Mouse (Mus musculus) cerebellum, adult 2 months (tissue): ENCODE data around the gene Sorl1. TPM values are rescaled to one million over a fixed set of nuclear protein-coding genes. Genes with fewer than 3 reads are reported as not detected.

Experiments used
- DNase-seq, 2 experiments: peaks; one replicate each; pipeline ENCODE4 v3.0.0; 2021
- H3K27ac ChIP-seq: fragments of 200-500 bp; 2 replicates; pipeline ENCODE4 v1.5.1; 2012; ENCODE audit warnings: low read length, control low read depth, inconsistent platforms; ENCODE audit not compliant: insufficient read depth
- H3K27me3 ChIP-seq: fragments of 200-500 bp; 2 replicates; pipeline ENCODE4 v1.6.1; 2012; ENCODE audit warnings: inconsistent platforms, mild to moderate bottlenecking, low read length, moderate library complexity; ENCODE audit not compliant: control insufficient read depth, insufficient read depth
- H3K4me1 ChIP-seq: fragments of 200-500 bp; 2 replicates; pipeline ENCODE4 v1.6.1; 2011; ENCODE audit warnings: low read length; ENCODE audit not compliant: control insufficient read depth, insufficient read depth
- H3K4me3 ChIP-seq: fragments of 200-500 bp; replicated peaks from 2 replicates; pipeline ENCODE3; 2011; ENCODE audit warnings: mild to moderate bottlenecking, low read depth, low read length, control low read depth; ENCODE audit not compliant: insufficient read depth
- CTCF ChIP-seq: fragments of 200-500 bp; IDR thresholded peaks from 2 replicates; pipeline ENCODE4 v1.5.1; 2011; ENCODE audit warnings: low read depth, mild to moderate bottlenecking, control low read depth, low read length, moderate library complexity, borderline replicate concordance; ENCODE audit not compliant: insufficient read depth
- POLR2A ChIP-seq: fragments of 200-500 bp; IDR thresholded peaks from 2 replicates; pipeline ENCODE4 v1.6.1; 2011; ENCODE audit warnings: low read length, control low read depth, borderline replicate concordance; ENCODE audit not compliant: insufficient read depth
- WGBS: fragments of 180-500 bp; shearing (Covaris S2); methylation state at CpG from one replicate; pipeline ENCODE4 v1.1.7; 2018; 5-methylcytosine and 5-hydroxymethylcytosine counted together
- polyA plus RNA-seq: library from polyadenylated mRNA; depleted of rRNA; stranded (reverse); fragments of >200 nt; gene quantifications from 2 replicates; pipeline ENCODE4 v1.2.3, GENCODE M21; 2012

The Sorl1 gene
- polyA plus RNA-seq, 1 experiment = 169 TPM

DNA sequence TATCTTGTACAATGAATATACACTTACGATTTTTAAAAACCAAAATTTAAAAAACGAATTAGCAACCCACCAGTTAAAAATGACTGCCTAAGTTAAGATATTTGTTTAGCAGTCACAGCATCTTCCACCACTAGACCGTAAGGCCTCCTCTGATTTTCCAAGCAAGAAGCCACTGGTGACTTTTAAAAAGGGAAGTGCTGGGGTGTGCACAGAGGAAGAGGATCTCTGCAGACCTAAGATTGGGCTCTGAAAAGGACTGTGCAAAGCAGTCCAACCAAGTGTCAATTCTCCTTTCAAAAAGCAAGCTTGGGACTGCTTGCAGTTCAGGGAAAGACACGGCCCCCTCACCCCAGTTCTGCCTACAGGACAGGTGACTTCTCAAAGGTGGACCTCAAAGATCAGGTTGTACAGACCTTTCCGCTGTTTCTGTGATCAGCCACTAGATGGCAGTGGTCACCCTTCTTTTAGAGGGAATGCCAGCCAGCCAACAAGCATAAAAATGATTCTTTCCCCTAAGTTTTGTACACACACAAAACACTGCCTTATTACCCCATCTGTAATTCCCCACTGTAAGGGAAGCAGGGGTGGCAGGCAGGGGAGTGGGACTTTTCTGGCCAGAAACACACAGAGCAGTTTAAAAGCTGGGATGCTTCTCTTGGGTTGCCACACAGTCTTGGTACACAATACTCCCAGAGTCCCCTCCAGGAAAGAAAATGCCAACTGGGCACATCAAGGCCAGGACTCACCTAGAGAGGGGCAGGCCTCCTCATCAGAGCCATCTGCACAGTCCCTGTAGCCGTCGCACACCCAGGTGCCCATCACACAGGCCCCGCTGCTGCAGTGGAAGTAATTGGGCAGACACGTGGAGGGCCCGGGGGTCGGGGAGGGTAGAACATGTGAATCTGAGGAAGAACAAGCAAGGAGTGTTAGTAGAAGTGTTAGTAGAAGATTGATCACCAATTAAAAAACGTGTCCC lies 124.3 kb downstream of the Sorl1 start:
- TF ChIP-seq CTCF (peak; percentile 81), POLR2A (no peak)
- Histone ChIP-seq H3K4me1 (peaks cover 12% of the 10 kb centered on the region), H3K27ac (no peak overlapping the region), H3K27me3 (no peaks in the 10 kb centered on the region), H3K4me3 (no peak overlapping the region)
- WGBS = 47% methylated on average over 12 of the region's 12 CpGs
- peak; percentile 59 to 67 for DNase-seq

DNA sequence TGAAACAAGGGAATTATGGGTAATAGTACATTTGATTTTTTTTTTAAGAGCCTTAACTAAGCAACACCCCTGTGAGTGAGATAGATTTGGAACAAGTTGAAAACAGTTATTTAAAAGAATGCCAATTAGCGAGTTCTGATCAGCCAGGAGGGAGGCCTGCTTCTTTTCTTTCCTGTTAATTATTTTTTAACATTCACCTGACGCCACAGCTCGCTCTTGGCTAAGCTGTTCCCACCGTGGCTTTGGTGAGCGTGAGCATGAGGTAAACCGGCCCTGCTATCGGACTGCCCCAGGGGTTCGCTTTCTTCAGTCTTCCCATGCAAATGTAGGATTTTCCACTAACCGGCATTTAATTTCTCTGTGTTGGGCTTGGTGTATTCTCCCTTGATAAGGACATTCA lies 128.8 kb downstream of the Sorl1 start:
- no peak for DNase-seq
- Histone ChIP-seq H3K4me1 (peaks cover 4% of the 10 kb centered on the region; the same call in 1 of the 2 replicates), H3K27me3 (no peaks in the 10 kb centered on the region), H3K4me3 (no peak overlapping the region), H3K27ac (no peak overlapping the region)
- 87% methylated on average over 9 of the region's 9 CpGs for WGBS
- no peak for TF ChIP-seq CTCF
- no peak for TF ChIP-seq POLR2A

DNA sequence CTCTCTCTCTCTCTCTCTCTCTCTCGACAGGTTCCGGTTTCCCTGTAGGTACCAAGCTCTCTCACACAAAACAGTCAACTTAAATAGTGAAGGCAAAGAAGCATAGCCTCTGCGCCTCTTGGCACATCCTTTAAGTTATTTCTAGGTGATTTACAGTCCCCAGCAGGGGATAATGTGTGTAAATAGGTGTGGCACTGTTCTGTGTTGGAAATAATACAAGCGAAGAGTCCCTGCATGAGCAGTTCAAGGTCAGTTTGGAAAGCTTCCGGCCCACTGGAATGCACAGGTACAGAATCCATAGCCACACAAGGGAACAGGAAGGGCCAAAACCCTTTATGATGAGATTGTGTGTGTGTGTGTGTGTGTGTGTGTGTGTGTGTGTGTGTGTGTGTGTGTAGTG lies 130.3 kb downstream of the Sorl1 start:
- Histone ChIP-seq H3K27ac (no peak overlapping the region), H3K4me3 (no peak overlapping the region), H3K4me1 (no peaks in the 10 kb centered on the region), H3K27me3 (no peaks in the 10 kb centered on the region)
- 72% methylated on average over 5 of the region's 5 CpGs for WGBS
- DNase-seq = no peak
- TF ChIP-seq POLR2A (no peak), CTCF (no peak)

DNA sequence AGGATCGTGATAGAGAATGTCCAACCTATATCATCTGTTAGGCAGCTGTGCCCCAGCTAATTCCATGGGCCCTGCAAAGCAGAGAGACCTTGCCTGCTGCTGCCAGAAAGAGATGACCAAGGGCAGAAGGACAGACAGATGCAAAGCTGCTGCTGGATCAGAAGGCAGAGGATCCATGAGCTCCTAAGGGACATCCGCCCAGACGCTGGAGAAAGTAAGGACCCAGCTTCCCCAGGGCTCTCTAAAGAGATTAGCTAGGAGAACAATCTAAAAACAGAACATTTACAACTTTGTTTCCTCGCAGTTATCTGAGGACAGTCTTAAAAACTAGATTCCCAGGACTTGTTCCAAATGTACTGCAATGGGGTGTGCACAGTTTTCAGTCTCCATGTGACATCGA lies 131.3 kb downstream of the Sorl1 start:
- 87% methylated on average over 5 of the region's 5 CpGs for WGBS
- Histone ChIP-seq H3K4me1 (no peaks in the 10 kb centered on the region), H3K27ac (no peak overlapping the region), H3K27me3 (no peaks in the 10 kb centered on the region), H3K4me3 (no peak overlapping the region)
- DNase-seq = no peak
- TF ChIP-seq POLR2A (no peak), CTCF (no peak)

DNA sequence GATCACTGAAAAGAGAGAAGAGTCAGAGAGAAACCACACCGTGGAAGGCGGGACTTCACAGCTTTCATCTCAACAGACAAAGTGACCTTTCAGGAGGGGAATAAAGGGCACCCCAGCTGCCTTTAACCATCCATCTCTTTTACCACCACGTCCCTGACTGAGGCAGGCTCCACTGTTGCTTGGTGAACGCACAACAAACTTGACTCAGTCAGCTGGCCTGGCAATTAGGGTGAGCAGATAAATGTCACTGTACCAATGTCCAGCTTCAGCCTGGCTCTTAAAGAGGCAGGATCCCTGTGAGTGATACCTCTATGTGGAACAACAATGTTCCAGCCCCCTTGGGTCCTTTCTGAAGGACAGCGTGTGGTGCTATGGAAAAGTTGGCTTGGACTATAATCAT lies 138.5 kb downstream of the Sorl1 start:
- Histone ChIP-seq H3K27ac (no peak overlapping the region), H3K4me1 (peaks cover 12% of the 10 kb centered on the region), H3K4me3 (no peak overlapping the region), H3K27me3 (no peaks in the 10 kb centered on the region)
- TF ChIP-seq POLR2A = no peak
- no peak for TF ChIP-seq CTCF
- DNase-seq = no peak
- WGBS = 63% methylated on average over 5 of the region's 5 CpGs

DNA sequence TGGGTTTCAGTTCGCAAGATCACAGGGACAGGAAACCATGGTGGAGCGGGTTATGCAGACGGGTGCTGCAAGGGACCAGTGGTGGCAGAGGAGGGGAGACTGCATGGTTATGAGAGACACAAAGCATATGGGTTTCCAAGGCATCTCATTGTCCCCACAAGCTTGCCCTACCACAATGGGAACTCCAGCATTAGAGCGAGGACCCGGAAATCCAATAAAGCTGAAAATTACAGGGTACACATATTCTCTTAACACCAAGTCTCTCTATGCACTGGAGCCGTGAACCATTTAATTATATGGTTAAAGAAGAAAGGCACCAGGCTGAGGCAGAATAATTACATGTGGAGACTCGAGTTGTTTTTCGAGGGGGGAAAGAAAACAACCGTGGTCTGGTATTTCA lies 139.0 kb downstream of the Sorl1 start:
- no peak overlapping the region for H3K27ac ChIP-seq
- WGBS = 79% methylated on average over 9 of the region's 9 CpGs
- DNase-seq = no peak
- H3K4me3 ChIP-seq = no peak overlapping the region
- peaks cover 12% of the 10 kb centered on the region for H3K4me1 ChIP-seq
- H3K27me3 ChIP-seq = no peaks in the 10 kb centered on the region
- TF ChIP-seq CTCF (no peak), POLR2A (no peak)

DNA sequence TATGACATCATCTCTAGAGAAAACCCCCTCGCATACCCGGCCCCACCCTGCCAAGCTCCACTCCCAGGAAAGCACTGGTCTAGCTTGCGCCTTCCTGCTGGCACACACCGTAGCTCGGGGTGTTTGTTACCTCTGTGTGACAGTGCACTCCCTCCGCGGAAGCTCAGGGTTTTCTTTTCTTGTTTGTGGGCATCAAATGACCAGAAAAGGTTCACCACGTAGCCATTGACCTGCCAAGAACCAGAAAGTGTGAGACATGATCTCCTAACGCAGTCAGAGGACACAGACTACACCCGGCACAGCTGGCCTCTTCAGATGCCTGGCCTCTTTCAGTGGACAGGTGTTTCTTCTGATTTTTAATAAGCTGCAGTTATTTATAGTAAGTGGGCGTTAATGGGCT lies 139.8 kb downstream of the Sorl1 start:
- Histone ChIP-seq H3K4me3 (no peak overlapping the region), H3K27ac (no peak overlapping the region), H3K4me1 (peaks cover 12% of the 10 kb centered on the region), H3K27me3 (no peaks in the 10 kb centered on the region)
- DNase-seq = no peak
- WGBS = 81% methylated on average over 11 of the region's 11 CpGs
- TF ChIP-seq CTCF (no peak), POLR2A (no peak)

DNA sequence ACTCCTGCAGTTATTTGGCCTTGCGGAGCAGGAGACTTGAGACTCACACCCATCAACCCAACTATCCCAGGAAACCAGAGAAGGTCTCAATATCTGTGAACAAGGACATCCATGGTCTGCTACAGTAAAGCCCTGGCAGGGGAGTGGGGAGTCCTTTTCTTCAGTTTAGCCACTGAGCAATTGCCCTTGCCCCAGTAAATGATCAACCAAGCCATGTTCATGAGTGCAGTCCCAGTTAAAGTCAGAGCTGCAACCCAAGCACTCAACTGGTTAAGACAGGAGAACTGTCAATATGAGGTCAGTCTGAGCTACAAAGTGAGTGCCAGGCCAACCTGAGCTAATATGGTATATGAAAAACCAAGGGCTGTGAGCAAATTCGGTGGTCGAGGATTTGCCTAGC lies 140.8 kb downstream of the Sorl1 start:
- TF ChIP-seq POLR2A = no peak
- TF ChIP-seq CTCF = no peak
- 98% methylated on average over 3 of the region's 3 CpGs for WGBS

More for the DNA sequence above, 140.8 kb downstream of the Sorl1 start:
- Histone ChIP-seq H3K27me3 (no peaks in the 10 kb centered on the region), H3K4me3 (no peak overlapping the region), H3K4me1 (peaks cover 12% of the 10 kb centered on the region), H3K27ac (no peak overlapping the region)
- DNase-seq = no peak
